Mouse (Mus musculus) liver, embryonic 11.5 days (tissue): ENCODE data around the gene Lin28a. TPM values are rescaled to one million over a fixed set of nuclear protein-coding genes. Genes with fewer than 3 reads are reported as not detected.
A peak's percentile ranks its signal among the peaks of the same experiment; 100 is the strongest.

Source experiments
- ATAC-seq: fragments of 200-750 bp; cut with Nextera tagmentation; replicated peaks from 2 replicates; pipeline ENCODE4 v1.8.0; 2017; ENCODE audit warnings: moderate number of reproducible peaks, mild to moderate bottlenecking, moderate TSS enrichment, moderate library complexity; ENCODE audit not compliant: low FRiP score
- DNase-seq: peaks from one replicate; pipeline ENCODE4 v3.0.0-alpha.2; 2017; ENCODE audit warnings: low spot score
- H3K27ac ChIP-seq: fragments of 300-500 bp; sonication (generic); 2 replicates; pipeline ENCODE4 v1.5.1; 2014; ENCODE audit warnings: mild to moderate bottlenecking, low read depth, low read length, control low read depth
- H3K27me3 ChIP-seq: fragments of 300-500 bp; sonication (generic); replicated peaks from 2 replicates; pipeline ENCODE4 v1.6.1; 2014; ENCODE audit warnings: low read length, mixed read lengths; ENCODE audit not compliant: control insufficient read depth, insufficient read depth
- H3K36me3 ChIP-seq: fragments of 300-500 bp; sonication (generic); 2 replicates; pipeline ENCODE4 v1.6.1; 2014; ENCODE audit warnings: mild to moderate bottlenecking, low read length, moderate library complexity, mixed read lengths; ENCODE audit not compliant: control insufficient read depth, insufficient read depth
- H3K4me1 ChIP-seq: fragments of 300-500 bp; sonication (generic); replicated peaks from 2 replicates; pipeline ENCODE4 v1.6.1; 2014; ENCODE audit warnings: low read length, mixed read lengths; ENCODE audit not compliant: control insufficient read depth, insufficient read depth
- H3K4me2 ChIP-seq: fragments of 300-500 bp; sonication (generic); 2 replicates; pipeline ENCODE4 v1.6.1; 2014; ENCODE audit warnings: mild to moderate bottlenecking, control low read depth, moderate library complexity
- H3K4me3 ChIP-seq: fragments of 300-500 bp; sonication (generic); 2 replicates; pipeline ENCODE4 v1.5.1; 2014; ENCODE audit warnings: low read depth, low read length, control low read depth
- H3K9ac ChIP-seq: fragments of 300-500 bp; sonication (generic); 2 replicates; pipeline ENCODE4 v1.6.1; 2014; ENCODE audit warnings: low read depth, low read length, control low read depth
- H3K9me3 ChIP-seq: fragments of 300-500 bp; sonication (generic); 2 replicates; pipeline ENCODE4 v1.6.1; 2016; ENCODE audit warnings: low read length, inconsistent platforms, mixed read lengths; ENCODE audit not compliant: control insufficient read depth
- WGBS: fragments of 180-500 bp; shearing (Covaris S2); extraction: QIAGEN DNeasy Blood & Tissue Kit; methylation state at CpG from one replicate; pipeline ENCODE4 v1.1.7; 2014; 5-methylcytosine and 5-hydroxymethylcytosine counted together
- polyA plus RNA-seq: library from polyadenylated mRNA; unstranded; fragments of >200 nt; fragmentation: Nextera tagmentation; extraction: Ambion mirVana; gene quantifications from 2 replicates; pipeline ENCODE4 v1.2.1, GENCODE M21; 2014

Lin28a gene
- polyA plus RNA-seq, result 5.8 TPM in 2 replicates

DNA sequence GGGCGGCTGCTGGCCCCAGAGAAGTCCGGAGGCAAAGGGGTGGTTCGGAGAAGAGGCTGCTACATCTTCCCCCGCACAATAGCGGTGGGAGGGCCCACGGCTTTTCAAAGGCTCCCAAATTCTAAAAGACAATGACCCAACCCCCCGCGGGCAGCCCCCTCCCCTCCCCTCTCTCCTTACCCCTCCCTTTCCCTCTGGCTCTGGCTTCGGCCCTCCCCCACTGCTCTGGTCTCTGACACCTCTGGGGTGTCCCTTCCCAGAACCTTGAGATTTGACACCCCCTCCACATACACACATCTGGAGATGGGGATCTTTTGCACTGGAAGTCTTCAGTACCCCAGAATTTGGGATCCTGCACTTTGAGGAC is at the start of gene Lin28a:
Gene Lin28a (minus strand): TSS at position 63 of the 367 bp plus-strand sequence.
- Histone ChIP-seq H3K36me3 (no peaks in the 10 kb centered on the region), H3K4me1 (peaks cover 8% of the 10 kb centered on the region; the same call in 1 of the 2 replicates), H3K9me3 (no peaks in the 10 kb centered on the region), H3K27ac (peak within 1 kb of the TSS; percentile 75), H3K4me3 (peak within 1 kb of the TSS; percentile 51), H3K27me3 (peaks cover 41% of the 10 kb centered on the region), H3K9ac (peak within 1 kb of the TSS; percentile 56), H3K4me2 (peak within 1 kb of the TSS; percentile 64)
- 0% methylated on average over 9 of the region's 9 CpGs for WGBS
- DNase-seq, result no peak
- 0 out of 2 replicates have a peak, but pooled peaks have one; percentile 11 for ATAC-seq

DNA sequence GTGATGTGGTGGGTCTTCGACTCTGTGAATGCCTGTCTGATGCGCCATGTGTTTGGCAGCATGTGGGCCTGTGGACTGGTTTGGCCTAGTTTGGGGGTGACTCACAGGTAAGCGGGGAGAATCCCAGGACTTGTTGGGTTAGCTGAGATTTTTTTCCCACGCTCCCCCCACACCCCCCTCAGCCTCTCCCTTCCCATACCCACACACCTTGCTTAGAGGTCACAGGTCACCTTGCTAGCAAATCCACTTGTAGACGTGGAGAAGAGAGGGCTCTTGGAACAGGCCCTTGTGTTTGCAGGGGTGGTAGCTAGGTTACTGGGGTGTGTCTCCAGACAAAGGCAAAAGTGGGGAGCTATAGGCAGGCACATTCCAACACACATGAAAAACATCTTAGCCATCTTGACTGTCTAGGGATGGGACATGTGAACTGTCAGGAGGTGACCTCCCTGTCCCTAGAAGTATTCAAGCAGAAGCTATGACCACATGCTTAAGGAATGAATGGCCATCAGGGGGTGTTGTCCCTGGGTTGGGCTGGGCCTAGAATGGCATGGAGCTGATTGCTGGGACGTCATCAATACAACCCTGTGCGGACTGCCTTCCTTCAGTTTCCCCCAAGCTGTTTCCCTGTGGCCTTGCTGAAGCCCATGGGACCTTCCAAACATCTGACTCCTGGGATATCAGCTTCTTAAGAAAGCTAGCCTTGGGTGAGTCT is 49.3 kb upstream of the Lin28a start:
- Histone ChIP-seq H3K27ac (no peak overlapping the region), H3K4me1 (no peaks in the 10 kb centered on the region), H3K4me2 (no peak overlapping the region), H3K9me3 (no peaks in the 10 kb centered on the region), H3K9ac (no peak overlapping the region), H3K36me3 (no peaks in the 10 kb centered on the region), H3K4me3 (no peak overlapping the region), H3K27me3 (peaks cover 25% of the 10 kb centered on the region)
- ATAC-seq (no peak), DNase-seq (no peak)
- WGBS, result 80% methylated on average over 7 of the region's 7 CpGs

DNA sequence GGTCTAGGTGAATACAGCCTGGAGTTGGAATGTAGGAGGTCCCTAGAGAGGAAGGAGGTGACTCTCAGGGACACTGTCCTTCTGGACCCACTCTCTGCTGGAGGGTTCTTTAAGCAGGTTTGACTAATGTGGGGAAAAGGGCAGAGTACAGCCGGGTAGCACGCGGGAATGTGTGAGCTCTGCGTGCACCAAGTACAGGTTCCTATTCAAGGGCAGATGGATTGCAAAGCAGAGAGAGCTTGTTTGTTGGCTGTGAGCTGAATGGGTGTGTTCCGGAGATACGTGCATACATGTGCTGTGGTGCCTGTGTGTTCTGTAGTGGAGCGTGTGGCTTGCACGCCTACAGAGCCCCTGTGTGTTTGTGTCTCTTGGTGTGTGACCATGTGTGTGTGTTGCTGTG is 48.7 kb upstream of the Lin28a start:
- no peak overlapping the region for H3K27ac ChIP-seq
- peaks cover 25% of the 10 kb centered on the region for H3K27me3 ChIP-seq
- H3K4me3 ChIP-seq, result no peak overlapping the region
- no peaks in the 10 kb centered on the region for H3K36me3 ChIP-seq
- H3K9ac ChIP-seq, result no peak overlapping the region
- no peaks in the 10 kb centered on the region for H3K9me3 ChIP-seq
- no peak for ATAC-seq
- no peak overlapping the region for H3K4me2 ChIP-seq
- no peak for DNase-seq
- WGBS, result 87% methylated on average over 8 of the region's 8 CpGs
- peaks cover 3% of the 10 kb centered on the region for H3K4me1 ChIP-seq

DNA sequence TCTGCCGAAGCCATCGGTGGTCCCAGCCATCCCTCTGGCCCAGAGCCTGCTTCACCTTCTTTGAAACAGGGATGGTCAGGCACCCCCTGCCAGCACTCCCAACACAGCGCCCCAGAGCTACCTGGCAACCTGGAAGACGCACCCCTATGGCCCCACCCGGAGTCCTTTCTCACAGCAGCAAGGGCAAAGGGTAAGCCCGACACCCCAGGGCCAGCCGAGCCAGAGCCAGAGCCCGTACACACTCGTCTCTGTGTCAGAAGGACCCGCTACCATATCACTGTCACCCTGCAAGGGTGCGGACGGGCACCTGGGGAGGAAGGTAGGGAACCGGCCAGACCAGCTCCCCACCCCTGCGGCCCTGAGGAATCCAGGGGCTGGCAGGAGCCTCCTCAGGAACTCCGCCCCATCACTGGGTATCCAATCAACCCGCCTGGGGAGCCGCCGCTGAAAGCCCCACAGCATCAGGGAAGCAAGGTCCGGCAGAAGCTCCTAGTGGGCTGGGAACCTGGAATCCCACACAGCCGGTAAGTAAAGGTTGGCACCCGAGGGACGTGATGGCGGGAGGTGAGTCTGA is 46.9 kb upstream of the Lin28a start:
- H3K4me2 ChIP-seq, result no peak overlapping the region; the same call in 1 of the 2 replicates
- ATAC-seq, result no peak
- H3K27me3 ChIP-seq, result peaks cover 25% of the 10 kb centered on the region
- no peak for DNase-seq
- no peak overlapping the region for H3K9ac ChIP-seq
- peaks cover 9% of the 10 kb centered on the region for H3K4me1 ChIP-seq
- no peaks in the 10 kb centered on the region for H3K9me3 ChIP-seq
- WGBS, result 28% methylated on average over 23 of the region's 23 CpGs
- no peaks in the 10 kb centered on the region for H3K36me3 ChIP-seq
- no peak overlapping the region for H3K4me3 ChIP-seq
- H3K27ac ChIP-seq, result no peak overlapping the region

DNA sequence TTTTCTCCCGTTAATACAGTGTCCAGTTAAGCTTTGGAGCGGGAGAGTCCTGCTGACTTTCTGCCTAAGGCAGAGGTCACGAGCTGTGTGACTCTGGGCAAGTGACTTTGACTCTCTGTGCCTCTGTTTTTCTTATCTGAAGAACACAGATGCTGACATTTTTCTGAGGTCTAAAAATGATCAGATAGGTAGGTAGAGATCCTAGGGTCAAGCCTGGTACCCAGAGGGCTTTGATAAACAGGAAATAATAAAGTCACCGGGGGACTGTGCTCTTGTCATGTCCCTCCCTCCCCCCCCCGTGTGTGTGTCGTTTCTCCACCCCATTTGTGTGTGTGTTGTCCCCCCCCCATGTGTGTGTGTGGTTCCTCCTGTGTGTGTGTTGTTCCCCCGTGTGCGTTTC is 43.9 kb upstream of the Lin28a start:
- Histone ChIP-seq H3K27me3 (peaks cover 31% of the 10 kb centered on the region), H3K9me3 (no peaks in the 10 kb centered on the region), H3K9ac (no peak overlapping the region), H3K4me3 (no peak overlapping the region), H3K27ac (no peak overlapping the region), H3K4me1 (peaks cover 12% of the 10 kb centered on the region), H3K36me3 (no peaks in the 10 kb centered on the region), H3K4me2 (no peak overlapping the region)
- 43% methylated on average over 8 of the region's 8 CpGs for WGBS
- DNase-seq (no peak), ATAC-seq (no peak)

DNA sequence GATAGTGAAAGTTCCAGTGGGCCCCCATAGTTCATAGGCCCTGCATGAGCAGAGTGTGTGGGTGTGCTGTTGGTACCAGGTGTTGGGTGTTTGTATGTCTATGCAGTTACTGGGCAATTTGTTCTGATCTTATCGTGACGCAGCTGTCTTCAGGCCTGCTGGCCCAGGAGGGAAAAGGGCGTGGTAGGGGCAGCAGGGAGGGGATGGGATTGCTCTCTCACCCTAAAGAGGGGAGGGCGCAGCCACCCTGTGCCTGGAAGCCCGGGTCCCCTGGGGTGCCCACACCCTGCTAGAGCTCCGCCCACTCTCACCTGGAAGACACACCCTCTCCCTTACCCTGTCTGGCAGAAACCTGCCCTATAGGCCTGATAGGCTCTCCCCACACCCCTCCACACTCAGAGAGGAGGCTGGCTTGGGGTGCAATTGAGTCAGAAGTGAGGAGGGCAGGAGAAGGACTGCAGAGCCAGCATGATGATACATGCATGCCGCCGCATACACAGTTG is 43.4 kb upstream of the Lin28a start:
- no peak overlapping the region for H3K27ac ChIP-seq
- ATAC-seq (no peak; the same call in 1 of the 2 replicates), DNase-seq (no peak)
- no peak overlapping the region for H3K9ac ChIP-seq
- peaks cover 12% of the 10 kb centered on the region for H3K4me1 ChIP-seq
- peaks cover 31% of the 10 kb centered on the region for H3K27me3 ChIP-seq
- no peaks in the 10 kb centered on the region for H3K36me3 ChIP-seq
- H3K9me3 ChIP-seq, result no peaks in the 10 kb centered on the region
- WGBS, result 52% methylated on average over 8 of the region's 8 CpGs
- H3K4me2 ChIP-seq, result no peak overlapping the region
- no peak overlapping the region for H3K4me3 ChIP-seq

DNA sequence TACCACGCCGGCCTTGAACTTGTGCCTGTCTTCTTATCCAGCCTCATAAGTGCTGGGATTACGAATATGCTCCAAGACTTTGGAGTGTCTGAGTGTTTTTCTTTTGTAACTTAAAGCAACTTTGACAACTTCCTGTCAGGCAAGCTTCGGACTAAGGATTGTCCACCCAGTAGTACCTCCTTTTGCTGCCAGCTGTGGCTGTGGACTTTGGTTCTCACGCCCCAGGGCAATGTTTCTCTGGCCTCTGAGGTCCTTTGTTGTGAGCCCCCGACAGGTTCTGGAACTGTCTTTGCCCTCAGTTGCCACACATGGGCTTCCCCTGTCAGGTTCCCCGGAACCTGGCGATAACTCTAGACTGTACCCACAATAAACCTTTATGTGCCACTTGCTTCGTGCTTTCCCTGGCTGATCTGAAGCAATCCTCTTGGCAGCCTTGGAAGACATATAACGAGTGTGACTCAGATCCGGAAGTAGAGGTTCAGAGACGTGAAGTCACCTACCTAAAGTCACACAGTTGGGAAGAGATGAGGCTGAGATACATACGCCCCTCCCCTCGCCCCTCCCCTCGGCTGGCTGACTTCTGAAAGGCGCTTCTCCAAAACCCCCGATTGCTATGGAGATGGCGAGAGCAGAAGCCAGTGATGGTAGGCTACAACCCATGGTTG is 42.7 kb upstream of the Lin28a start:
- H3K9me3 ChIP-seq, result no peaks in the 10 kb centered on the region
- 54% methylated on average over 18 of the region's 18 CpGs for WGBS
- ATAC-seq (no peak), DNase-seq (no peak)
- H3K27me3 ChIP-seq, result peaks cover 26% of the 10 kb centered on the region
- H3K9ac ChIP-seq, result no peak overlapping the region
- no peak overlapping the region for H3K4me2 ChIP-seq
- H3K36me3 ChIP-seq, result no peaks in the 10 kb centered on the region
- H3K4me3 ChIP-seq, result no peak overlapping the region
- H3K27ac ChIP-seq, result no peak overlapping the region
- peaks cover 12% of the 10 kb centered on the region for H3K4me1 ChIP-seq

DNA sequence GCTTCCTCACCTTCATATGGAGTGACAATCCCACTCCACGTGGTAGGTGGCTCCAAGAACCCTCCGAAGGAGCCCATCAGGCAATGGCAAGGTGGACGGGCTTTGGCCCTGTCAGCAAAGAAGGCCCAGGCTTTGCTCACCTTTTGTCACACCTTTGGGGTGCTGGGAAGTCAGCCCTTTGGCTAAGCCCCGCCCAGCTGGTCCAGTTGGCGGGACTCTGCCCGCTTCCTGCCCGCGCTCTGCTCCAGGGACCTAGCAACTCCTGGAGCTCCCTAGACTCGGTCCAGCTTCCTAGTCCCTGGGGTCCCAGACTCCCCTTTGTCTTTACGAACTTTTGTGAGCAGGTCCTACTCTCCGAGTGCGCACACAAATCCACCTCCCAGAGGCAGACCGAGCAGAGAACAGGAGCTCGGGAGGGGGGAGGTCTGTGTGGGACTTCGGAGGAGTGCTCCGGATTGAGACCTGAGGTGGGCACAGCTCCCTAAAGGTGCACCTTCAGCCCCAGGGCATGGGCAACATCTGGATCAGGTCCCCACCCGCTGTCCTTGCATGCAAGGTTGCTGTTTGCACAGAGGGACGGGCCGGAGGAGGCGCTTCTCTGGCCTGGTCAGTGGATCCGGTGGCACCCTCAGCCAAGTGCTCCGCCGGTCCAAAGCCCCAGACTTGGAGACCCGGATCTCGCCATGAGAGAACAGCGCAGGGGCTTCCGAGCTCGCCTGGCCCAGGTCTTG is 41.7 kb upstream of the Lin28a start, which contains the start of gene Crybg2:
Gene Crybg2 (plus strand): TSS at position 681 of the 731 bp plus-strand sequence.
- WGBS, result 47% methylated on average over 28 of the region's 28 CpGs
- Histone ChIP-seq H3K27ac (no peak within 1 kb of the TSS), H3K4me2 (peak within 1 kb of the TSS; percentile 22; the same call in 1 of the 2 replicates), H3K9ac (no peak within 1 kb of the TSS), H3K36me3 (no peaks in the 10 kb centered on the region), H3K27me3 (peaks cover 19% of the 10 kb centered on the region), H3K4me1 (peaks cover 12% of the 10 kb centered on the region), H3K4me3 (0 out of 2 replicates have a peak within 1 kb of the TSS, but pooled peaks have one; percentile 12), H3K9me3 (no peaks in the 10 kb centered on the region)
- no peak for DNase-seq
- no peak for ATAC-seq
